Mouse (Mus musculus): ENCODE measurements around the gene Snapc2. TPM values are rescaled to one million over a fixed set of nuclear protein-coding genes. Genes with fewer than 3 reads are reported as not detected.
A peak's percentile ranks its signal among the peaks of the same experiment; 100 is the strongest.

Snapc2 gene
- total RNA-seq, 2 experiments from 2014 or later = 15.6 to 16.4 TPM

- peak; percentile 93 to 96 for DNase-seq
- intact Hi-C loops (cut with DNase I) = loop anchor here (2.0 to 10.0 kb wide), 7 partner anchors 16 to 744 kb away; partner anchors contain the start of genes Pcp2, Pet100, Pnpla6 and Timm44
Measured at GRCm38 (mm10) chr8:4259125-4259804, 6.4 kb downstream of the Snapc2 start, which contains the start of gene Ctxn1. Gene Ctxn1 (minus strand): TSS chr8:4259274.

GRCm38 (mm10) chr8:4259805-4260170 is 6.9 kb downstream of the Snapc2 start:
- intact Hi-C loops (cut with DNase I) = loop anchor here (2.0 to 10.0 kb wide), 7 partner anchors 15 to 745 kb away; partner anchors contain the start of genes Pcp2, Pet100, Pnpla6 and Timm44
- DNase-seq = no peak

- DNase-seq = no peak
- intact Hi-C loops (cut with DNase I) = no loop called here
Measured at GRCm38 (mm10) chr8:4263105-4263791, 10.4 kb downstream of the Snapc2 start.

- intact Hi-C loops (cut with DNase I) = no loop called here
- DNase-seq = no peak
Measured at GRCm38 (mm10) chr8:4265160-4265914, 12.5 kb downstream of the Snapc2 start.

GRCm38 (mm10) chr8:4267627-4268026 is 14.7 kb downstream of the Snapc2 start:
- DNase-seq = no peak

GRCm38 (mm10) chr8:4269609-4270008 is 16.7 kb downstream of the Snapc2 start:
- DNase-seq = no peak
- intact Hi-C loops (cut with DNase I) = no loop called here

More at GRCm38 (mm10) chr8:4267627-4268026, 14.7 kb downstream of the Snapc2 start:
- intact Hi-C loops (cut with DNase I) = no loop called here

- intact Hi-C loops (cut with DNase I) = loop anchor here (2.0 kb wide), 1 partner anchor 17 kb away; the partner anchor contains the start of gene Ctxn1
- DNase-seq = peak; percentile 93 to 94
Measured at GRCm38 (mm10) chr8:4275275-4276110, 22.6 kb downstream of the Snapc2 start, which contains the start of gene Timm44. Gene Timm44 (minus strand): TSS chr8:4275913.

GRCm38 (mm10) chr8:4276111-4276465 is 23.2 kb downstream of the Snapc2 start:
- intact Hi-C loops (cut with DNase I) = no loop called here
- no peak for DNase-seq

GRCm38 (mm10) chr8:4292738-4293137 is 39.9 kb downstream of the Snapc2 start:
- DNase-seq = no peak
- intact Hi-C loops (cut with DNase I) = no loop called here

GRCm38 (mm10) chr8:4297822-4298221 is 44.9 kb downstream of the Snapc2 start:
- no peak for DNase-seq
- intact Hi-C loops (cut with DNase I) = no loop called here

- intact Hi-C loops (cut with DNase I) = no loop called here
- no peak for DNase-seq
Measured at GRCm38 (mm10) chr8:4304124-4304547, 51.3 kb downstream of the Snapc2 start.

Other genes starting within 250 kb of the Snapc2 start
- gene Cd209f, start 147.2 kb upstream of the Snapc2 start, total RNA-seq (2021) = under 1 TPM in 1 of 2 experiments, not detected in 1; 0.50 TPM
- gene Cd209g, start 119.0 kb upstream of the Snapc2 start, total RNA-seq (2021) = not detected
- 10 to 100 TPM; 20.3 to 26.9 TPM for gene Evi5l, start 86.5 kb upstream of the Snapc2 start, total RNA-seq (2021)
- gene Prr36, start 35.6 kb upstream of the Snapc2 start, total RNA-seq (2021) = not detected
- gene Lrrc8e, start 26.3 kb upstream of the Snapc2 start, total RNA-seq (2021) = under 1 TPM; 0.24 to 0.67 TPM
- 10 to 100 TPM; 79.7 to 80.8 TPM for gene Map2k7, start 14.3 kb upstream of the Snapc2 start, total RNA-seq (2021)
- gene Gm49320, start 14.2 kb upstream of the Snapc2 start, total RNA-seq (2021) = under 1 TPM in 1 of 2 experiments, not detected in 1; 0.44 TPM
- 1 to 10 TPM; 2.5 to 3.9 TPM for gene Tgfbr3l, start 4.9 kb upstream of the Snapc2 start, total RNA-seq (2021)
- under 1 TPM; 0.57 to 0.97 TPM for gene Ctxn1, start 6.2 kb downstream of the Snapc2 start, total RNA-seq (2021)
- gene Timm44, start 22.8 kb downstream of the Snapc2 start, total RNA-seq (2021) = 100 to 1,000 TPM; 107 to 126 TPM
- 1 to 10 TPM; 3.4 to 4.2 TPM for gene Ccl25, start 72.1 kb downstream of the Snapc2 start, total RNA-seq (2021)
- 10 to 100 TPM; 50.2 to 52.8 TPM for gene Elavl1, start 72.3 kb downstream of the Snapc2 start, total RNA-seq (2021)
- gene Cers4, start 239.9 kb downstream of the Snapc2 start, total RNA-seq (2021) = 10 to 100 TPM; 29.6 to 36.7 TPM

All from heart, postnatal 36 days (tissue).